Mouse (Mus musculus): ENCODE data around the gene Kif5a. TPM values are rescaled to one million over a fixed set of nuclear protein-coding genes. Genes with fewer than 3 reads are reported as not detected.
A peak's percentile ranks its signal among the peaks of the same experiment; 100 is the strongest.
"Not testable (repeated sequence)": the region's sequence is repeated elsewhere in the genome, so short reads cannot be mapped to it uniquely, and the experiment has no call there.

Gene Kif5a
- total RNA-seq, 2 experiments from 2014 or later, result 0.20 to 0.66 TPM

GRCm38 (mm10) chr10:127196392-127196791 is 66.8 kb downstream of the Kif5a start:
- peak; percentile 51 to 75 for DNase-seq
- intact Hi-C loops (cut with DNase I), result no loop called here

- intact Hi-C loops (cut with DNase I), result no loop called here
- no peak for DNase-seq
These were observed 67.6 kb downstream of the Kif5a start, which contains the start of gene Dtx3 for GRCm38 (mm10) chr10:127195328-127196129. Gene Dtx3, minus strand, starts transcription at chr10:127195728.

GRCm38 (mm10) chr10:127194428-127195327 is 68.5 kb downstream of the Kif5a start:
- intact Hi-C loops (cut with DNase I), result no loop called here
- DNase-seq, result peak; percentile 68 to 70

DNA sequence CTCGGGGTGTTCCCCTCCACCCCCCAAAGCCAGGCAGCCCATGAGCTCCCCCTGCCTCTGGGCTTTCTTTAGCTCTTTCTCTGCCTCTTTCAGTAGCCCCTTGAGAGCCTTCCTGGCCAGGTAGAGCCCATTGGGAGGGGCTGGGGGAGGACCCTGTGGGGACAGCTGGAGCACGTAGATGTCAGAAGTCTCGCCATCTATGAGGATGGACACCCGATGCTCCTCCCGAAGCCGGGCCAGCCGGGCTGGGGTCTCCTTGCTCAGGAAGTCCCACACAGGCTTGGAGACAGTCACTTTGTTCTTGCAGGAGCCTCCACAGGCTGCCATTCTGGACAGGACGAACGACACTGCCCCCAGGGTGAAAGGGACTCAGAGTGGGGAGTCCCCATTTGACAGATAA is 70.1 kb downstream of the Kif5a start:
- DNase-seq, result no peak
- intact Hi-C loops (cut with DNase I), result no loop called here

DNA sequence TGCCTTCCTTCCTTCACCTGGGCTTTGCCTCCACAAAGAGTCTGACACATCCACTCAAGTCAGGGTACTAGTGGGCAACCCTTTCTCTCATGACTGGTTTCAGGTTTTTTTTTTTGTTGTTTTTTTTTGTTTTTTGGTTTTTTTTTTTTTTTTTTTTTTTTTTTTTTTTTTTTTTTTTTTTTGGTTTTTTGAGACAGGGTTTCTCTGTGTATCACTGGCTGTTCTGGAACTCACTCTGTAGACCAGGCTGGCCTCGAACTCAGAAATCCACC is 71.2 kb downstream of the Kif5a start:
- intact Hi-C loops (cut with DNase I); DNase-seq: not testable (repeated sequence)

DNA sequence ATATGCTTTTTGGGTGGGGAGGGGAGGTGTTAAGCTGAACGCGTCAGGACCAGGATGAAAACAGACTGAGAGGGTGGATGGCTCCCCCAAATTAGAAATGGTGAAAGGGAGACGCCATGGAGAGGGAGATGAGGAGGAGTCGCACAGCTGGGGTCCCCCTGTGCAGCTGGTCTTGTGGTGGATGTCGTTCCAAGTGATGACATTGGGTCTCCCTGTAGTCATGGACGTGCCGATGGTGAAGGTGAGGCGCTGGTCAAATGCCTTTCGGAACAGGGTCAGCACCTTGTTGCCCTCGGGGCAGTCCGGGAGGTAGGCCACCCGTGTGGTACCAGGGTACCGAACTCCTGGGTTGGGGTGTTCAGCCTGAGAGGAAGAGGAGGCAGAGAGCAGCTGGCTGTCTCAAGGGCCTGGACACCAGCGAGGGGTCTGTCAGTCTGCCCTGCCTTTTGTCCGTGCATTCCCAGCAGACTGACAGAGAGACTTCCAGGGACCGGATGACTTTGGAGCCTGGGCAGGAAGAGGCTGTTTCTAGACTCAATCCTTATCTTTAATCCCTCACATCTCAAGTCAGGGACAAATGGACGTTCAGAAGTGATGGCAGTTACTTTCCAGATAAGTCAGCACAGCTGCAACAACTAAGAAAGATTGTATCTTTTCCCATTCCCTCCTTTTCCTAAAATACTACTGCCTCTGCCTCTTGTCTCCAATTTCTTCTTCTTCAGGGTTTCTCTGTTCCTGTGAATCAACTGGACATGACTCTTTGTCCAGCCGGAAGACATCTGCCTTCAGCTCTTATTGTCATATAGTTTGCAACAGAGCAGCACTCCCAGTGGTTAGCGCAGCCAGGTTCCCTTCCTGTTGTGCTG is 71.7 kb downstream of the Kif5a start:
- intact Hi-C loops (cut with DNase I), result no loop called here
- DNase-seq, result no peak

- DNase-seq, result peak in 1 of 2 experiments; percentile 2
- intact Hi-C loops (cut with DNase I), result no loop called here
These were observed 72.6 kb downstream of the Kif5a start for GRCm38 (mm10) chr10:127190398-127191190.

GRCm38 (mm10) chr10:127189651-127190381 is 73.3 kb downstream of the Kif5a start, which contains the start of gene Arhgef25:
Gene Arhgef25, minus strand, starts transcription at chr10:127190083.
- intact Hi-C loops (cut with DNase I), result no loop called here
- peak; percentile 69 to 78 for DNase-seq

DNA sequence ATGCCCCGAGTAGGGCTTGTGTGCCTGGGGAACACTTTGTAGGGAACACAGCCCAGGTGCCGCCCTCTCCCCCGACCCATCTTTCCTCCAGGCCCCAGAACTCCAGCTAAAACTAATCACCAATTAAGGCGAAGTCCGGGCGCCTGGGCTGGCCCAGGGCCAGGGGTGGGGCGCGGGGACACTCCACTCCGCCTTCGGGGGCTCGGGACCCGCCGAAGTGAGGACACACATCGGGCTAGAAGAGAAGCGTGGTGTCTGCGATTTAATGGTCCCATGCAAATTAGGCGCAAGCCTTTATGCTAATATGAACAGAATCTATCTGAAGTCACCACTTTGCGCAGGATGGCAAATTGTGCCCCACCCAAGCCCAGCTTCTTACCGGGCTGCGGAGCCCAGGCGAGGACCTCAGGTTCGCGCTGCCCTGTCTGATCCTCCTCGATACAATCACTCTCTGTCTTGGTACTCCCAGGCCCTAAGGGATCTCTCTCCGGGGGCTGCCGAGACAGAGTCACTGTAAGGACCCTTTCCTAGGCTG is 74.0 kb downstream of the Kif5a start:
- intact Hi-C loops (cut with DNase I), result no loop called here
- DNase-seq, result peak; percentile 53 to 59

- DNase-seq, result peak in 1 of 2 experiments; percentile 67
- intact Hi-C loops (cut with DNase I), result no loop called here
These were observed 74.6 kb downstream of the Kif5a start for GRCm38 (mm10) chr10:127188465-127189115.

DNA sequence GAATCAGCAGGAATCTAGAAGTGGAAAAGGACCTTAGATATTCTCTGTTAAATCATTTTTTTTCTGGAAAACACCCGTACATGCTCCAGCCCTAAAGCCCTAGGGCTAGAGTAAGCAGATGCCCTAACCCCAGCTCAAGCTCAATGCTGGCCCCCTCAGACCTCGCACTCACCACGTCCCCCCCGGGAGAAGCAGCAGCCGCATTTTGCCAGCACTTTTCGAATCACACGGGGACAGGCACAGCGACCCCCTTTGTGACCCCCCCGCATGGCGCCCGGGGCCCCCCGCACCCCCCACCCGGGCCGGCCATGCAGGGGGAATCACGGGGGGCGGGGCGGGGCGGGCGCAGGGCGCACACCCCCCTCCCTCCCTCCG is 75.1 kb downstream of the Kif5a start:
- intact Hi-C loops (cut with DNase I), result no loop called here
- no peak for DNase-seq

- intact Hi-C loops (cut with DNase I), result no loop called here
- no peak for DNase-seq
These were observed 75.6 kb downstream of the Kif5a start for GRCm38 (mm10) chr10:127187371-127188078.

- intact Hi-C loops (cut with DNase I), result no loop called here
- no peak for DNase-seq
These were observed 76.7 kb downstream of the Kif5a start for GRCm38 (mm10) chr10:127186451-127186850.

- intact Hi-C loops (cut with DNase I), result no loop called here
- no peak for DNase-seq
These were observed 77.6 kb downstream of the Kif5a start for GRCm38 (mm10) chr10:127185506-127185905.

DNA sequence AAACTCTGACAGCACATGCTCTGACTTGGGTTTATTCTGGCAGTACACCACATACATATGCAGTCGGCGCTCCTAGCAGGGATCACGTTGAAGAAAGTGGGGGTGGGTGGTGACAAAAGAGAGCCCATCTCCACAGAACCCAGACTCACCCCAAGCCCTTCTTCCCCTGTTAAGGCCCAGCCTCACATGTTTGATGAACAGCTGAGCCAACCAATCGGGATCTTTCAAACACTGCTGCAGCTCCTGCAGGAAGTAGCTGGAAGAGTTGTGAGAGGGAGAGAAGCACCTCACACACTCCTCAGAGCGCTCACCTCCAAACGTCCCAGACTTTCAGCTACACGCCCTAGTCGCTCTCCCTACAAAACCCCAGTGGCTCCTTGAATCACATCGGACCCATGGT is 78.0 kb downstream of the Kif5a start:
- DNase-seq, result no peak

DNA sequence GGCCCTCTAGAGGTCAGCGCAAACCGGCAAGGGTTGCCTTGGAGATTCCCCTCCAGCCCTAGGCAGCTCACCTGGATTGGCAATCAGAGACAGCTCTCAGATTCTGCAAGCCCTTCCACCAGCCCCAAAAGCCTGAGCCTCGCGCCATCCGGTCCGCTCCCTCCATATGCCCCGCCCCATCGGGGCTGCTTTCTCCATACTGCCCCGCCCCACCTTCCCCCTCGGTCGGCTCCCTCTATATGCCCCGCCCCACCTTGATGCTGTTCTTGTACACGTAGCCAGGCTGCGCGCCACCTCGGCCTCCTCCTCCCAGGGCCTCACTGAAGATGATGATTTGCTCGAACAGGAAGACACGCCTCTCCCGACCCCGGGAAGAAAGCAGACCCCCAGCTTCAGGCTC is 79.4 kb downstream of the Kif5a start:
- no peak for DNase-seq
- intact Hi-C loops (cut with DNase I), result no loop called here

More for the DNA sequence above, 78.0 kb downstream of the Kif5a start:
- intact Hi-C loops (cut with DNase I), result no loop called here

DNA sequence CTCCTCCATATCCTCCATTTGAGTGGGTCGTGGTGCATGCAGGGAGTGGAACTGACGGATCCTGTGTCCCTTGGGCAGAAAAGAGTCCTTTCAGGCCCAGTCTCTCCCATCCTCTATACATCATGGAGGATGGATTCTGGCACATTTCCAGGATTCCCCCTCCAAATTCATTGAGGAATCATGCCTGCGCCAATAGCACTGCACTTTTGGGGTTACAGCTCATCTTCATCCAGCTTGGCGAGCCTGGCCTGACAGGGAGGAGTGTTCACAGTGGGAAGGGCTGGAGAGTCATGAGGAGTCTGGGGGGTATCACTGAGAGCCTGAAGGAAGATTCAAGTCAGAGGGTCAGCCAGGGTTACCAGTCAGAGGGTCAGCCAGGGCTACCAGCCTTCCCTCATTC is 80.5 kb downstream of the Kif5a start:
- intact Hi-C loops (cut with DNase I), result no loop called here
- DNase-seq, result no peak

GRCm38 (mm10) chr10:127181566-127181965 is 81.6 kb downstream of the Kif5a start:
- no peak for DNase-seq
- intact Hi-C loops (cut with DNase I), result no loop called here
